Mouse (Mus musculus): ENCODE results near the gene Haus8. TPM values are rescaled to one million over a fixed set of nuclear protein-coding genes. Genes with fewer than 3 reads are reported as not detected.
A peak's percentile ranks its signal among the peaks of the same experiment; 100 is the strongest.
"Not testable (repeated sequence)": the region's sequence is repeated elsewhere in the genome, so short reads cannot be mapped to it uniquely, and the experiment has no call there.

Gene Haus8
- total RNA-seq, 2 experiments from 2014 or later, result 7.0 to 9.4 TPM

- H3K27ac ChIP-seq, result no peak overlapping the region
- H3K4me3 ChIP-seq, result no peak overlapping the region
- DNase-seq (ENCODE audit: low spot score in 2 of 2), result no peak
- TF ChIP-seq CTCF (conservative IDR thresholded peaks at IDR 0.05), result no peak
Measured at GRCm38 (mm10) chr8:71274478-71274877, 1.7 kb upstream of the Haus8 start.

- peak overlapping the region; percentile 94 for H3K4me3 ChIP-seq
- H3K27ac ChIP-seq, result peak overlapping the region; percentile 82
- no peak for TF ChIP-seq CTCF (conservative IDR thresholded peaks at IDR 0.05)
- peak; percentile 26 to 51 for DNase-seq (ENCODE audit: low spot score in 2 of 2)
Measured at GRCm38 (mm10) chr8:71273151-71273510, 397 bp upstream of the Haus8 start.

GRCm38 (mm10) chr8:71271630-71272029, 1.1 kb downstream of the Haus8 start:
- DNase-seq (ENCODE audit: low spot score in 2 of 2), result no peak
- Histone ChIP-seq H3K27ac (no peak overlapping the region), H3K4me3 (peak overlapping the region; percentile 94)
- TF ChIP-seq CTCF (conservative IDR thresholded peaks at IDR 0.05), result no peak

GRCm38 (mm10) chr8:71268286-71268685, 4.4 kb downstream of the Haus8 start:
- H3K27ac ChIP-seq; DNase-seq (ENCODE audit: low spot score in 2 of 2): not testable (repeated sequence)

GRCm38 (mm10) chr8:71267690-71268089, 5.0 kb downstream of the Haus8 start:
- DNase-seq (ENCODE audit: low spot score in 2 of 2), result no peak
- no peak overlapping the region for H3K4me3 ChIP-seq
- no peak overlapping the region for H3K27ac ChIP-seq
- TF ChIP-seq CTCF (conservative IDR thresholded peaks at IDR 0.05), result no peak

More at GRCm38 (mm10) chr8:71268286-71268685, 4.4 kb downstream of the Haus8 start:
- not testable (repeated sequence) for H3K4me3 ChIP-seq

GRCm38 (mm10) chr8:71261234-71261633, 11.5 kb downstream of the Haus8 start:
- H3K4me3 ChIP-seq, result no peak overlapping the region
- no peak for DNase-seq (ENCODE audit: low spot score in 2 of 2)
- TF ChIP-seq CTCF (conservative IDR thresholded peaks at IDR 0.05), result peak; percentile 60
- no peak overlapping the region for H3K27ac ChIP-seq

GRCm38 (mm10) chr8:71256545-71257232, 16.0 kb downstream of the Haus8 start:
- no peak for DNase-seq (ENCODE audit: low spot score in 2 of 2)
- no peak for TF ChIP-seq CTCF (conservative IDR thresholded peaks at IDR 0.05)
- no peak overlapping the region for H3K27ac ChIP-seq
- H3K4me3 ChIP-seq, result no peak overlapping the region

GRCm38 (mm10) chr8:71248203-71248602, 24.5 kb downstream of the Haus8 start:
- Histone ChIP-seq H3K27ac (no peak overlapping the region), H3K4me3 (no peak overlapping the region)
- DNase-seq (ENCODE audit: low spot score in 2 of 2), result no peak
- TF ChIP-seq CTCF (conservative IDR thresholded peaks at IDR 0.05), result no peak

- Histone ChIP-seq H3K4me3 (no peak overlapping the region), H3K27ac (no peak overlapping the region)
- TF ChIP-seq CTCF (conservative IDR thresholded peaks at IDR 0.05), result no peak
- DNase-seq (ENCODE audit: low spot score in 2 of 2), result no peak
Measured at GRCm38 (mm10) chr8:71242757-71243156, 30.0 kb downstream of the Haus8 start.

- DNase-seq (ENCODE audit: low spot score in 2 of 2), result no peak
- H3K27ac ChIP-seq, result no peak overlapping the region
- H3K4me3 ChIP-seq, result no peak overlapping the region
- peak; percentile 70 for TF ChIP-seq CTCF (conservative IDR thresholded peaks at IDR 0.05)
Measured at GRCm38 (mm10) chr8:71224560-71224959, 48.2 kb downstream of the Haus8 start.

- DNase-seq (ENCODE audit: low spot score in 2 of 2); H3K27ac ChIP-seq; H3K4me3 ChIP-seq: not testable (repeated sequence)
Measured at GRCm38 (mm10) chr8:71214266-71214665, 58.5 kb downstream of the Haus8 start.

GRCm38 (mm10) chr8:71205541-71205967, 67.2 kb downstream of the Haus8 start:
- H3K27ac ChIP-seq, result 0 out of 2 replicates have a peak overlapping the region, but pooled peaks have one; percentile 32
- TF ChIP-seq CTCF (conservative IDR thresholded peaks at IDR 0.05), result peak; percentile 54
- H3K4me3 ChIP-seq, result peak overlapping the region; percentile 56
- DNase-seq (ENCODE audit: low spot score in 2 of 2), result not testable (repeated sequence)

Other genes with a start within 250 kb of the Haus8 start
- 10 to 100 TPM; 33.7 to 33.8 TPM for gene Myo9b, start 220 bp downstream of the Haus8 start, total RNA-seq (2021)
- gene Use1, start 93.9 kb upstream of the Haus8 start, total RNA-seq (2021), result 100 to 1,000 TPM; 107 to 117 TPM
- gene Ocel1, start 98.4 kb upstream of the Haus8 start, total RNA-seq (2021), result 10 to 100 TPM; 15.4 to 15.9 TPM
- gene Nr2f6, start 109.0 kb upstream of the Haus8 start, total RNA-seq (2021), result 10 to 100 TPM; 41.9 TPM
- gene Ushbp1, start 122.9 kb upstream of the Haus8 start, total RNA-seq (2021), result 1 to 10 TPM; 3.3 to 4.3 TPM
- 100 to 1,000 TPM in 1 of 2 experiments, 10 to 100 TPM in 1; 98.3 to 102 TPM for gene Babam1, start 123.9 kb upstream of the Haus8 start, total RNA-seq (2021)
- under 1 TPM; 0.67 to 0.88 TPM for gene Ankle1, start 133.1 kb upstream of the Haus8 start, total RNA-seq (2021)
- gene Abhd8, start 190.7 kb upstream of the Haus8 start, total RNA-seq (2021), result 100 to 1,000 TPM; 260 to 270 TPM
- 10 to 100 TPM; 39.7 to 45.4 TPM for gene Mrpl34, start 192.0 kb upstream of the Haus8 start, total RNA-seq (2021)
- gene Dda1, start 196.3 kb upstream of the Haus8 start, total RNA-seq (2021), result 10 to 100 TPM; 83.2 to 89.7 TPM
- 10 to 100 TPM; 52.9 to 55.3 TPM for gene Ano8, start 213.0 kb upstream of the Haus8 start, total RNA-seq (2021)
- gene Gtpbp3, start 215.2 kb upstream of the Haus8 start, total RNA-seq (2021), result 10 to 100 TPM; 28.7 to 32.1 TPM
- 1 to 10 TPM; 7.3 to 7.7 TPM for gene Plvap, start 238.8 kb upstream of the Haus8 start, total RNA-seq (2021)